Mouse (Mus musculus) embryonic fibroblast, embryonic 13.5 days (primary cell): ENCODE data around the gene Rgs9. TPM values are rescaled to one million over a fixed set of nuclear protein-coding genes. Genes with fewer than 3 reads are reported as not detected.
A peak's percentile ranks its signal among the peaks of the same experiment; 100 is the strongest.
"Not testable (repeated sequence)": the region's sequence is repeated elsewhere in the genome, so short reads cannot be mapped to it uniquely, and the experiment has no call there.

Source experiments
- H3K27ac ChIP-seq: 2 replicates; pipeline ENCODE4 v1.5.1; 2012; ENCODE audit warnings: low read length, control low read depth, inconsistent platforms; ENCODE audit not compliant: insufficient read depth
- H3K4me1 ChIP-seq: 2 replicates; pipeline ENCODE4 v1.6.1; 2011; ENCODE audit warnings: low read length; ENCODE audit not compliant: control insufficient read depth, insufficient read depth
- H3K4me3 ChIP-seq: 2 replicates; pipeline ENCODE4 v1.5.1; 2011; ENCODE audit warnings: mild to moderate bottlenecking, control low read depth, low read length; ENCODE audit not compliant: insufficient read depth
- CTCF ChIP-seq: IDR thresholded peaks from 2 replicates; pipeline ENCODE4 v1.5.1; 2011; ENCODE audit warnings: mild to moderate bottlenecking, control low read depth, low read length, moderate library complexity, borderline replicate concordance; ENCODE audit not compliant: insufficient read depth
- POLR2A ChIP-seq: IDR thresholded peaks from 2 replicates; pipeline ENCODE4 v1.6.1; 2011; ENCODE audit warnings: low read depth, mild to moderate bottlenecking, control low read depth, low read length, moderate library complexity
- polyA plus RNA-seq: library from polyadenylated mRNA; stranded (reverse); fragments of >200 nt; gene quantifications from 2 replicates; pipeline ENCODE4 v1.2.4, GENCODE M21; 2011; ENCODE audit warnings: low read depth; ENCODE audit not compliant: missing spikeins, insufficient read length

The Rgs9 gene
- polyA plus RNA-seq, 1 experiment: 0.33 TPM

DNA sequence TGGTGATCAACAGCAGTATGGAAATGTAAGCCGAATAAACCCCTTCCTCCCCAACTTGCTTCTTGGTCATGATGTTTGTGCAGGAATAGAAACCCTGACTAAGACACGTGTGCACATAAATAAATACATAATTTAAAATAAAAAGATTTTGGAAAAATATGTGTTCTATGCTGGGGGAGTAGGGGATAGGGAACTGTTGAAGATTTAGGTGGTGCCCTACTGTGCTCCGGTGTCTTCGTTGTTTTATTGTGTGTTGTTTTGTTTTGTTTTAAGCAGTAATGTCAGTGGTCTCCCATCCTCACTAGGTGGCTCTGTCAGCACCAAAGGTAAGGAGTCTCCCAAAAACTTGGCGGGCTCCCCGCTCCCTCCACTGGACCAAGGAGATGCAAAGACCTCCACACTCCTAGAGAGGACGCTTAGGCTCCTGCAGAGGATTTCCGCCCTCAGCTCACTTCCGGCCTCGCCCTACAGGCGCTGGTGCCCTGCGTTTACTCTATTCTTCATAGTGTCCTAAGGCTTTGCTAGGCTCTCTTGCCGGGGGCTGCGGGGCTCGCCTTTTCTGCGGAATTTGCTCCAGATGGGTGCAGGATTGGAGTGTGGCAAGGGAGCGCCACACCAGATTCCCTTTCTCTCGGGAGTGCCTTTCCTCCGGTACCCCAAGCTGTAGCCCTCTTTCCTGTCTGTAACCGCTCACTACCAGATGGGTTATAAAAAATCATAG, 14.1 kb upstream of the Rgs9 start:
- peak overlapping the region; percentile 62 for H3K4me3 ChIP-seq
- no peak overlapping the region for H3K27ac ChIP-seq
- no peaks in the 10 kb centered on the region for H3K4me1 ChIP-seq
- peak; percentile 79 for TF ChIP-seq POLR2A
- TF ChIP-seq CTCF: no peak

DNA sequence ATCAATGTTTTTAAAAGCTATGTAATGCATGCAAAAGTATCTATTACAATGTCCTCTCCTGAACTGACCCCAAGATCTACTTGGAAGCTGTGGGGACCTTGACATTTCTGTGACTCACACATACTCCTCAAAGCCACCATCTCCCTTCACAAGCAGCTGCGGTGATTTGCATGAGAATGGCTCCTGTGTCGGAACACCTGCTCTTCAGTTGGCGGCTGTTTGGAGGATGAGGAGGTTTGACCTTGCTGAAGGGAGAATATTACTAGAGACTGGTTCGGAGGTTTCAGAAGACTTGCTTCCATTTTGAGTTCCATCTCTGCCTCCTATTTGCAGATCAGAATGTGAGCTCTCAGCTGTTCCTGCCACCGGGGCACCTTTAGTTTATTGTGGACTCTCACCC, 7.8 kb upstream of the Rgs9 start:
- H3K4me3 ChIP-seq: no peak overlapping the region
- H3K27ac ChIP-seq: no peak overlapping the region
- TF ChIP-seq CTCF (no peak), POLR2A (no peak)
- no peaks in the 10 kb centered on the region for H3K4me1 ChIP-seq

DNA sequence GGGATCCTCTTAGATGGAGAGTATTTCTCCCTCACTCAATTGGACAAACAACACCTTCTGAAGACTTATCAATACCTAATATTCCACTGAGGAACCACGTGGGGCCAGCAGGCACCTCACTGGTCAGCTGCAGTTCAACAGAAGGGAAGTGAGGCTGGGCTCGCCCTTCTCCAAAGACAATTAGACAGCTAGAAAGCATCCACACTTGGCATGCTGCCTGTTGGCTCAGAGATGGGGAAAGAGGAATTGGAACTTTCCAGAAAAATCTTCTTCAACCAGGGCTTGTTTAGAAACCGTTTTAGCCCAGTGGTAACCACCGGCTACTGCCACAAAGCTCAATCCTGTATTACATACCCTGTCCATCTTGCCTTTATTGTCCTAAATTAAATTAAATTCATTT, 4.4 kb upstream of the Rgs9 start:
- Histone ChIP-seq H3K27ac (no peak overlapping the region), H3K4me1 (no peaks in the 10 kb centered on the region), H3K4me3 (no peak overlapping the region)
- TF ChIP-seq CTCF: no peak
- no peak for TF ChIP-seq POLR2A

DNA sequence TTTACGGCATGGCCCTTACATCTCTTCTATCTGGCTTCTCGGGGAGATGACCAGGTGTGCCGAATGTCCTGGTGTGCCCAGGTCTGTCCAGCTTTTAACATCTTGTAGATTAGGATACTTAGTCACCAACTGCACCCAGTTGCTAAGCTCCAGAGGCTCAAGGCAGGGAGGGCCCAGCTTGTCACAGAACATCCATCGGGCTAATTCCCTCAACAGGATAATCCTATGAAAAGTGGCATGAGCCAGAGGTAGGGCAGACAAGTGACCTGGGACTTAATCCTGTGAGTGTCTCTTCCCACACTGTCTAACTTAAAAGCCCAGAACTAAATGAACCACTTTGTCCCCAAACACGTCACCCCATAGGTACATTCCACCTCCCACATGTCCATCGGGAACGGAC, 898 bp downstream of the Rgs9 start:
- TF ChIP-seq CTCF: no peak
- TF ChIP-seq POLR2A: no peak
- Histone ChIP-seq H3K4me1 (no peaks in the 10 kb centered on the region), H3K27ac (no peak overlapping the region), H3K4me3 (no peak overlapping the region)

DNA sequence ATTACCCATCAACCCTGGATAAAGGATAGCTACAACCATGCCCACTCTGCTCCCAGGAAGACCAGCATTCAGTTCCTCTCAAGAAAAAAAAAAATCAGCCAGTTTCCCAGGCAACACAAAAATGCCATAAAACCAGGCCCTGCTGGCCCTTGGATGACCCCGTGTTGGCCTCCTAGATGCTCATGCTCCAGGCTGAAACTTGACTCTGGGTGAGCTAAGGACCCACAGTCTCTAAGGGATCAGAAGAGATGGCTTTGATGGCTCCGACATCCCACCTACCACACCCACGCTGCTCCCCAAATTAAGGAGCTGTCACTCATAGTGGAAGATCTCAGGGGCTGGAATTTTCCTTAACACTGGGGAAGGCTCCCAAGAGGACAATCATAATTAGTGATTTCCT, 5.9 kb downstream of the Rgs9 start:
- no peak overlapping the region for H3K27ac ChIP-seq
- no peaks in the 10 kb centered on the region for H3K4me1 ChIP-seq
- H3K4me3 ChIP-seq: no peak overlapping the region
- no peak for TF ChIP-seq POLR2A
- no peak for TF ChIP-seq CTCF

DNA sequence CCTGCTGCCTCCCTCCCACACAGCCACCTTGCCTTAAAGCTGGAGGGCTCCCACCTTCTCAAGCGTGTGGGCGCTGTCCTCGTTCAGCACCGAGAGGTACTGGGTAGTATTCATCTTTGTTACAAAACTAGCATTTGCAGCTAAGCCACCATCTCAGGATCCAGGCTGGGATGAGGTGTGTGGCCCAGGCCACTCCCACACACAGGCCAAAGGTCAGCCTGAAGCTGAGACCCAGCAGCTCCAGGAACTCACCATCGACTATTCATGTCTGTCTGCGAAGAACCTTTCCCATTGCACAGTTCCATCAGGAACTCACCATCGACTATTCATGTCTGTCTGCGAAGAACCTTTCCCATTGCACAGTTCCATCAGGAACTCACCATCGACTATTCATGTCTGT, 8.6 kb downstream of the Rgs9 start:
- not testable (repeated sequence) for H3K27ac ChIP-seq, H3K4me3 ChIP-seq, H3K4me1 ChIP-seq

DNA sequence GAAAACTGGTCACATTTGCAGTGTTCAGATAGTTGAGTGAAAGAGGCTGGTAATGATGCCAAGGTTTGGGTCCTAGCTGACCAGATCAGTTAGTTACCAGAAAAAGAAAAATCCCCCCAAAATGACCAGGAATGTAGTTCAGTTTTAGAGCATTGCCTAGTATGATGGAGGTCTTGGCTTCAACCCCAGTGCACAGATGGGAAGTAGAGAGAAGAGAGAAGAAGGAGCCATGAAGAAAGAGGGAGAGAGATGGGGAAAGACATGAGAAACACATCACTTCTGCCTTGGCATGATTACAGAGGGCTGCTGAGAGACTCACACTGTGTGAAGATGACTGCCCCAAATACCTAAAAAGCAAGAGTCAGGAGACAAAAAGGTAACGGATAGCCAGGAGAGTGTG, 13.1 kb downstream of the Rgs9 start:
- Histone ChIP-seq H3K27ac (no peak overlapping the region), H3K4me3 (no peak overlapping the region), H3K4me1 (no peaks in the 10 kb centered on the region)
- TF ChIP-seq POLR2A: no peak

DNA sequence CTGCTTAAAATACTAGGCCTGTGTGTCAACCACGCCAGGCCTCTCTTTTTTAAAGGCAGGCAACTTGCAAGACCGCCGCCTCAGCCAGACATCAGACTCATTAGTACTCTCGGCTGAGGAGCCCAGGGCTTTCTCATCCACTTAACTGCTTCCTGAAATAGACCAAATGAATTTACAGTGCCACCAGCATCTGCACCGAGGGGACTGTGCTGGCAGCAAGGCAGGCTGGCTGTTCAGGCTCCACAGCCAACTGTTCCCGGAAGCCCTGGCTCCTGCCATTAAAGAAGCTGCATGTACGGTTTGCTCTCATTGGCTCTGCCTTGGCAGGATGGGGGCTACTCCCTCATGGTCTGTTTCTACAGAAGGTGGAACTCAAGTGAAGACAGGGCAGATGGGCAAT, 19.7 kb downstream of the Rgs9 start:
- Histone ChIP-seq H3K4me3 (no peak overlapping the region), H3K27ac (no peak overlapping the region), H3K4me1 (no peaks in the 10 kb centered on the region)
- TF ChIP-seq CTCF: no peak
- no peak for TF ChIP-seq POLR2A

DNA sequence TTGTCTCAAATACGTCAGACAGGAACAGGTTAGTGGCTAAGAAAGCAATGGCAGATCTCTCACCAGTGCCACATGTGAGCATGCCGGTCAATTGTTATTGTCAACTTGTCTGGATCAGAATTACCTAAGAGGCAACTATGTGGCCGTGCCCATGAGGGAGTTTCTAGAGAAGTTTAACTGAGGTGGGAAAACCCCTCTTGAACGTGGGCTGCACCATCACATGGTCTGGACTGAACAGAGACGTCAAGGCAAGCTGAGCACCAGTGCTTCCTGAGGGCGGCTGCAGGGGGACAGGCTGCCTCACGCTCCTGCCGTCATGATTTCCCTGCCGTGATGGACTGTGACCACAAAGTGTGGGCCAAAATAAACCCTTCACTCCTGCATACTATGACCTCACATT, 26.5 kb downstream of the Rgs9 start:
- Histone ChIP-seq H3K4me3 (no peak overlapping the region), H3K4me1 (no peaks in the 10 kb centered on the region), H3K27ac (no peak overlapping the region)
- TF ChIP-seq CTCF: no peak
- TF ChIP-seq POLR2A: no peak

DNA sequence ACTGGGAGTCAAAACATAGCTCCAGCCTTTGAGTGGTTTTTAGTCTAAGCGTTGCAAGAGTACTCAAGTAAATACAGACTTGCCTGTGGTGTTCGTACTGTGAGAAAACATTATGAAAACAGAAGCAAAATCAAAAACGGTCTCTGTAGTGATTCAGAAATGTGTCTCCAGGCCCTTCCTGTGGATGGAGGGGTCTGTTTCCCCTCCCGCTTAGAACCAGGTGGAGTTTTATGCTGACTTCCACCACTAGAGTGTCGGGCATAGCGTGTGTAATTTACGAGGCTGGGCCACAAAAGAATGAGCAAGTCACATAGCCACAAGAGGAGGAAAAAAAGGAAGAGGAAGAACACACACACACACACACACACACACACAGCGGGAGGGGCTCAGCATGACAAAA, 27.6 kb downstream of the Rgs9 start:
- Histone ChIP-seq H3K27ac (no peak overlapping the region), H3K4me1 (no peaks in the 10 kb centered on the region), H3K4me3 (no peak overlapping the region)
- TF ChIP-seq POLR2A (no peak), CTCF (no peak)

DNA sequence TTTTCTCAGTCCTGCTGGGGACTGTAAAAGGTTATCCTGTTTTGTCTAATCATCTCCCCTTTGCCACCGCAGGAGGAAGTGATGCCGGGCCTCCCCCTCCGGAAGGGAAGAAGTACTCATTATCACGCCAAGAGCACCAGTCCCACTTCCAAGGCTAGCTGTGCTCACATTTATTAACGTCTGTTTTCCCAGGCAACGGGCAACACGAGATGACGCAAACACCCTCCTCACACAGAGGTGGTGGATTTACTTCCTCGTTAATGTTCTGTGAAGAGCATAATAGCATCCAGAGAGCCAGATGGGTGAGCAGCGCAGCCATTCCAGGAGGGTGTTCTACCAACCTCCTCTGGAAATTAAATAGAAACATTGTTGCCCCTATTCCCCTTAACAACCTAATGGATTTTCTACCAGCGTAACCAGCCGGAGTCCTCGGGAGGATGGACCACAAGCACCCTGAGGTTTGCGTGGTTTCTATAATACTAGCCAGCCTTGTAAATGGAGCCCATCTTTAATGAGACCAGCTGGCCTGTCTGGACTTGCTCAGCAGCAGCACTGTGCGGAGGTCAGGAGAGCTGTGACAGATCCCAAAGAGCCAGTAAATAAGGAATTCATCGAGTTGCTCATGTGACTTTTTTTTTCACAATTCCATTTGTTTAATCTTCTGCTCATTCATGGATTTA, 28.1 kb downstream of the Rgs9 start:
- Histone ChIP-seq H3K4me3 (no peak overlapping the region), H3K27ac (no peak overlapping the region), H3K4me1 (no peaks in the 10 kb centered on the region)
- TF ChIP-seq POLR2A (no peak), CTCF (no peak)
